Mouse (Mus musculus) G1E (cell line): ENCODE data around the gene Il6st. TPM values are rescaled to one million over a fixed set of nuclear protein-coding genes. Genes with fewer than 3 reads are reported as not detected.

Source experiments
- ATAC-seq: 2 replicates; pipeline ENCODE4 v1.8.0; 2016; ENCODE audit warnings: mild to moderate bottlenecking; ENCODE audit not compliant: insufficient number of reproducible peaks, poor library complexity, low FRiP score, severe bottlenecking; ENCODE audit errors: extremely low read depth
- DNase-seq: peaks from one replicate; pipeline ENCODE4 v3.0.0; 2012; ENCODE audit warnings: low spot score
- H3K27me3 ChIP-seq: 2 replicates; pipeline ENCODE4 v1.6.1; 2012; ENCODE audit warnings: mild to moderate bottlenecking, low read length, inconsistent platforms; ENCODE audit not compliant: insufficient read depth
- H3K36me3 ChIP-seq: replicated peaks from 2 replicates; pipeline ENCODE3; 2012; ENCODE audit warnings: mild to moderate bottlenecking, inconsistent platforms
- H3K4me1 ChIP-seq: 2 replicates; pipeline ENCODE4 v1.6.1; 2012; ENCODE audit warnings: low read depth, low read length, inconsistent platforms, mixed read lengths; ENCODE audit not compliant: insufficient read depth
- H3K4me3 ChIP-seq: 2 replicates; pipeline ENCODE4 v1.5.1; 2012; ENCODE audit warnings: low read depth, mild to moderate bottlenecking, inconsistent platforms, low read length, moderate library complexity, mixed read lengths
- H3K9me3 ChIP-seq: replicated peaks from 2 replicates; pipeline ENCODE4 v1.6.1; 2012; ENCODE audit warnings: inconsistent platforms
- CTCF ChIP-seq: IDR thresholded peaks from 2 replicates; pipeline ENCODE4 v1.5.1; 2012; ENCODE audit warnings: low read depth, low read length, inconsistent platforms, mixed read lengths
- GATA1 ChIP-seq: IDR thresholded peaks from 2 replicates; pipeline ENCODE4 v1.6.1; 2012; ENCODE audit warnings: borderline replicate concordance, low read length, inconsistent platforms, mixed read lengths
- GATA2 ChIP-seq: IDR thresholded peaks from 2 replicates; pipeline ENCODE4 v1.6.1; 2012; ENCODE audit warnings: low read depth, low read length, inconsistent platforms, borderline replicate concordance
- POLR2AphosphoS5 ChIP-seq: IDR thresholded peaks from 2 replicates; pipeline ENCODE4 v1.6.1; 2012; ENCODE audit warnings: low read depth, low read length, inconsistent platforms; ENCODE audit not compliant: insufficient replicate concordance
- TAL1 ChIP-seq: conservative IDR thresholded peaks from 2 replicates; pipeline ENCODE4 v1.6.1; 2012; ENCODE audit warnings: low read depth, low read length, inconsistent platforms, mixed read lengths
- polyA plus RNA-seq: library from polyadenylated mRNA; stranded (reverse); fragments of >175 nt; gene quantifications from 2 replicates; pipeline ENCODE4 v1.2.3, GENCODE M21; 2012
- total RNA-seq, 2 experiments: library from RNA; stranded (forward) in 1 of 2; stranded (reverse) in 1 of 2; fragments of 200-1000 nt in 1 of 2; fragments of >200 nt in 1 of 2; fragmentation: Nextera tagmentation in 1 of 2; gene quantifications; 2 replicates each; pipeline ENCODE4 v1.2.3; 2014 to 2017

Il6st gene
- total and polyA plus RNA-seq, 3 experiments: 0.70 to 20.4 (median 5.0) TPM

DNA sequence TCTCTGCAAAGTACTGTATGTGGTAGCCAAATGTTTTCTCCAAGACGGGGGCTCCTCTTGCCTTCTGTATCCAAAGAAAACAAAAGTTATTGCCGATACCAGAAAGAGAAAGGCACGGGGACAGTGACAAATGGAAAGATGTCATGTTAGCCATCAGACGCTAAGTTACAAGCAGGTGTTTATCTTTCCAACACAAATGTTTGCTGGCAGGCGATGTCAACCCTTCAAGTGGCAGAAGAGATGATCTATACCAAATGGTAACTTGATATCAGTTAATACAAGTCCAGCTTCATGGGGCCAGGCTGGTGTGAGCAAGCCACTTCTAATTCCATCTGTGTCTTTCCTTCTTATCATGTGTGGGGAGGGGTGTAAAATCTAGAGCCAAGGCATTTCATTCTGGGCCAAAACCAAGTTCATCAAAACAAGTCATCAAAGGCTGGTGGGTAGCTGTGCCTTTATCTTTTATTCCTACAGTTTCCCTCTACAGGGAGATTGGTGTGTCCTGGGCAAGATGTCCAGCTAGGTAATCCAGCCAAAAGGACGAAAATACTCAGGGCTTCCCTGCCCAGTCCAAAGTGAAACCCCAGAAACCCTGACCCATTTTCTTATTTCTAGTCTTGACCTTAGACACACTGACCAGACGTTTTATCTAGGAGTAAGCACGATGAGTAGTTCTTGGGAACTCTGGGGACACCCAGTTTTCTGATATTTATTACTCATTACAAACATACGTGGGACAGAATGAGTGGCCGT is 77.5 kb downstream of the Il6st start:
- no peaks in the 10 kb centered on the region for H3K9me3 ChIP-seq
- H3K4me3 ChIP-seq: no peak overlapping the region
- no peak for DNase-seq
- peaks cover 24% of the 10 kb centered on the region for H3K27me3 ChIP-seq
- no peaks in the 10 kb centered on the region for H3K36me3 ChIP-seq
- peaks cover 6% of the 10 kb centered on the region; the same call in 1 of the 2 replicates for H3K4me1 ChIP-seq
- ATAC-seq: no peak
- TF ChIP-seq CTCF (no peak), TAL1 (no peak), GATA1 (no peak), GATA2 (no peak), POLR2AphosphoS5 (no peak)

GRCm38 (mm10) chr13:112551641-112552548 is 88.0 kb downstream of the Il6st start:
- Histone ChIP-seq H3K4me3 (no peak overlapping the region), H3K4me1 (peaks cover 5% of the 10 kb centered on the region; the same call in 1 of the 2 replicates), H3K9me3 (no peaks in the 10 kb centered on the region), H3K27me3 (peaks cover 37% of the 10 kb centered on the region), H3K36me3 (no peaks in the 10 kb centered on the region)
- TF ChIP-seq CTCF (no peak), POLR2AphosphoS5 (no peak), GATA2 (no peak), GATA1 (no peak), TAL1 (no peak)
- no peak for DNase-seq
- no peak for ATAC-seq

DNA sequence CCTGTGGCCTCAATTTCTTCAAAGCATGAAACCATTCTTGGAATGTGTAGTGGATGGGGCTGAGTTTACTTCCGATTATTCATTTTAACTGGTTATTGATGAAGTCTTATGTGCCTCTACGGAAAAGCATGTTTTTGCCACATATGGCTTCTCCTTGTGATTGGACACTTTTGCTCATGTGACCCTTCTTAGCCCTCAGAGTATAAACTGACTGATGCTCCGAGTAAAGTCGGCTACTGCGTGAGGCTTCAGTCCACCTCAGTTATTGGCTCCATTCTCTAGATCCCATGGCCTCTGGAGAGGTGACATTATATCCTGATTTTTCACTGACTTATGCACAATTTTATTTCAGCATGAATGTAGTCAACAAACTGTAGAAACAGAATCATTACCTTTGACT is 89.4 kb downstream of the Il6st start:
- no peak for TF ChIP-seq GATA1
- no peak for TF ChIP-seq GATA2
- TF ChIP-seq CTCF: no peak
- TF ChIP-seq POLR2AphosphoS5: no peak
- TF ChIP-seq TAL1: no peak
- no peak for ATAC-seq

DNA sequence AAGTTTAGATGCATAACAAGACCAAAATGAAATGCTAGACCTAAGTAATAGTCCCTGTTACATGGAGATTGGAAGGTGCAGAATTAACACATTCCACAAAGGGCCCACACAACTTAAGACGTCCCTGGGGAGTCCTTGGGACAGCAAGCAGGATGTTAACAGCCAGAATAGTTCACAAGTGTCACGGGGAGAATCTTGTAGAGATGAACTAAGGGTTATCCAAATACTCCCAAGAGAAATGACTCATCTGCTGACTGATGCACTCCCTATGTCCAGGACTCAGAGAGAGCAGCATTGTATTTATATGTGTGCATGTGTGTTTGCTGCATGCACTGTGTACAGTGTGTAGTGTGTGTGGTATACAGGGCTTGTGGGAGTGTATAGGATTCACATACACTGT is 92.6 kb downstream of the Il6st start:
- H3K9me3 ChIP-seq: no peaks in the 10 kb centered on the region
- H3K36me3 ChIP-seq: no peaks in the 10 kb centered on the region
- TF ChIP-seq GATA1 (no peak), POLR2AphosphoS5 (no peak), TAL1 (no peak), CTCF (no peak), GATA2 (no peak)
- ATAC-seq (no peak), DNase-seq (no peak)
- H3K27me3 ChIP-seq: peaks cover 35% of the 10 kb centered on the region
- H3K4me1 ChIP-seq: peaks cover 4% of the 10 kb centered on the region; the same call in 1 of the 2 replicates
- H3K4me3 ChIP-seq: no peak overlapping the region

More for the DNA sequence above, 89.4 kb downstream of the Il6st start:
- H3K9me3 ChIP-seq: no peaks in the 10 kb centered on the region
- no peak for DNase-seq
- H3K36me3 ChIP-seq: no peaks in the 10 kb centered on the region
- H3K4me3 ChIP-seq: no peak overlapping the region
- peaks cover 31% of the 10 kb centered on the region for H3K27me3 ChIP-seq
- H3K4me1 ChIP-seq: peaks cover 5% of the 10 kb centered on the region; the same call in 1 of the 2 replicates

Other genes with a start within 250 kb of the Il6st start
- gene Ankrd55, start 175.6 kb upstream of the Il6st start, total RNA-seq (2014; fragmentation: Nextera tagmentation): not detected in 2 replicates
- gene Ankrd55, start 175.6 kb upstream of the Il6st start, total RNA-seq (2017): 0.11 and 0.17 TPM in 2 replicates
- gene Ankrd55, start 175.6 kb upstream of the Il6st start, polyA plus RNA-seq: not detected in 2 replicates
- gene Il31ra, start 130.3 kb downstream of the Il6st start, total RNA-seq (2014; fragmentation: Nextera tagmentation): not detected in 2 replicates
- 0.05 TPM in 1 of 2 replicates, not detected in the other for gene Il31ra, start 130.3 kb downstream of the Il6st start, total RNA-seq (2017)
- not detected in 2 replicates for gene Il31ra, start 130.3 kb downstream of the Il6st start, polyA plus RNA-seq
- not detected in 2 replicates for gene Ddx4, start 188.4 kb downstream of the Il6st start, total RNA-seq (2014; fragmentation: Nextera tagmentation)
- gene Ddx4, start 188.4 kb downstream of the Il6st start, total RNA-seq (2017): 0.16 TPM in 1 of 2 replicates, not detected in the other
- not detected in 2 replicates for gene Ddx4, start 188.4 kb downstream of the Il6st start, polyA plus RNA-seq
- gene Slc38a9, start 196.7 kb downstream of the Il6st start, total RNA-seq (2014; fragmentation: Nextera tagmentation): 68.8 and 89.5 TPM in 2 replicates
- gene Slc38a9, start 196.7 kb downstream of the Il6st start, total RNA-seq (2017): 29.5 and 31.7 TPM in 2 replicates
- 1.4 and 1.6 TPM in 2 replicates for gene Slc38a9, start 196.7 kb downstream of the Il6st start, polyA plus RNA-seq